Mouse (Mus musculus) embryonic facial prominence, embryonic 14.5 days (tissue): Measurements from ENCODE around the gene Col5a1. TPM values are rescaled to one million over a fixed set of nuclear protein-coding genes. Genes with fewer than 3 reads are reported as not detected.

Experiments
- ATAC-seq: fragments of 200-750 bp; cut with Nextera tagmentation; 2 replicates; pipeline ENCODE4 v1.8.0; 2017; ENCODE audit warnings: low read depth, moderate number of reproducible peaks, moderate TSS enrichment
- DNase-seq: peaks from one replicate; pipeline ENCODE4 v3.0.0-alpha.2; 2015; ENCODE audit warnings: low spot score
- H3K27ac ChIP-seq: fragments of 300-500 bp; sonication (generic); replicated peaks from 2 replicates; pipeline ENCODE4 v1.5.1; 2014; ENCODE audit warnings: low read depth, mild to moderate bottlenecking, low read length, moderate library complexity
- H3K27me3 ChIP-seq: fragments of 300-500 bp; sonication (generic); replicated peaks from 2 replicates; pipeline ENCODE4 v1.6.1; 2014; ENCODE audit warnings: low read length; ENCODE audit not compliant: control insufficient read depth, insufficient read depth
- H3K36me3 ChIP-seq: fragments of 300-500 bp; sonication (generic); 2 replicates; pipeline ENCODE4 v1.6.1; 2014; ENCODE audit warnings: low read length, mixed read lengths; ENCODE audit not compliant: control insufficient read depth, insufficient read depth
- H3K4me1 ChIP-seq: fragments of 300-500 bp; sonication (generic); 2 replicates; pipeline ENCODE4 v1.6.1; 2014; ENCODE audit warnings: antibody characterized with exemption, low read length; ENCODE audit not compliant: control insufficient read depth, insufficient read depth
- H3K4me2 ChIP-seq: fragments of 300-500 bp; sonication (generic); 2 replicates; pipeline ENCODE4 v1.6.1; 2014; ENCODE audit warnings: low read depth, mild to moderate bottlenecking, low read length, moderate library complexity, mixed read lengths
- H3K4me3 ChIP-seq: fragments of 300-500 bp; sonication (generic); 2 replicates; pipeline ENCODE4 v1.5.1; 2014; ENCODE audit warnings: low read depth, mild to moderate bottlenecking, low read length
- H3K9ac ChIP-seq: fragments of 300-500 bp; sonication (generic); 2 replicates; pipeline ENCODE4 v1.6.1; 2014; ENCODE audit warnings: low read depth, mild to moderate bottlenecking, low read length, moderate library complexity, mixed read lengths
- H3K9me3 ChIP-seq: fragments of 300-500 bp; sonication (generic); 2 replicates; pipeline ENCODE4 v1.6.1; 2016; ENCODE audit warnings: low read length; ENCODE audit not compliant: control insufficient read depth
- WGBS: fragments of 180-500 bp; shearing (Covaris S2); extraction: QIAGEN DNeasy Blood & Tissue Kit; methylation state at CpG from one replicate; pipeline ENCODE4 v1.1.7; 2014; 5-methylcytosine and 5-hydroxymethylcytosine counted together
- polyA plus RNA-seq: library from polyadenylated mRNA; unstranded; fragments of >200 nt; fragmentation: Nextera tagmentation; extraction: Ambion mirVana; gene quantifications from 2 replicates; pipeline ENCODE4 v1.2.1, GENCODE M21; 2014

Gene Col5a1
- polyA plus RNA-seq, 1 experiment from 2014 or later: 253 TPM

DNA sequence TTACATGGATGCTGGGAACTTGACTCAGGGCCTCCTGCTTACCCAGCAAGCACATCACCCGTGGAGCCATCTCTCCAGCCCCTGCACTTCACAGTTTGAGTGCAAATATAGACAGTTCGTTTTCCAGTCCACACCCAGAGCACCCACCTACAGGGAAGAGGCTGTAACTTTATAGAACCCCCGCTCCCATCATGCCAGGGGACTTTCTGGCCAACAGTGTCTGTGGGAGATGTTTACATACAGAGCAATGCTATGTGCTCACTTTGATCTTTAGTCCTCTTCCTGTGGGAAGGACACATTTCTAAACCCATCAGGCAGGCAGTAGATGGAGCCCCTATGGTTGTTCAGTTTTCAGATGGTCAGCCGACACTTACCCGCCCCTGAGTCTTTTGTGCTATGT is 180.5 kb downstream of the Col5a1 start:
- ATAC-seq: no peak
- WGBS: 69% methylated on average over 5 of the region's 5 CpGs

GRCm38 (mm10) chr2:28067175-28067574 is 180.9 kb downstream of the Col5a1 start:
- 61% methylated on average over 6 of the region's 6 CpGs for WGBS
- DNase-seq (peak; percentile 28), ATAC-seq (no peak)
- H3K27ac ChIP-seq: no peak overlapping the region
- H3K36me3 ChIP-seq: no peaks in the 10 kb centered on the region
- no peak overlapping the region for H3K4me2 ChIP-seq
- no peak overlapping the region for H3K4me3 ChIP-seq
- no peak overlapping the region for H3K9ac ChIP-seq
- no peaks in the 10 kb centered on the region for H3K9me3 ChIP-seq
- H3K4me1 ChIP-seq: no peaks in the 10 kb centered on the region
- no peaks in the 10 kb centered on the region for H3K27me3 ChIP-seq

More for the DNA sequence above, 180.5 kb downstream of the Col5a1 start:
- Histone ChIP-seq H3K27me3 (no peaks in the 10 kb centered on the region), H3K9me3 (no peaks in the 10 kb centered on the region), H3K4me3 (no peak overlapping the region), H3K4me1 (no peaks in the 10 kb centered on the region), H3K9ac (no peak overlapping the region), H3K36me3 (no peaks in the 10 kb centered on the region), H3K4me2 (no peak overlapping the region), H3K27ac (no peak overlapping the region)
- DNase-seq: no peak

GRCm38 (mm10) chr2:28067821-28068536 is 181.8 kb downstream of the Col5a1 start:
- peak; percentile 19 for DNase-seq
- H3K36me3 ChIP-seq: no peaks in the 10 kb centered on the region
- ATAC-seq: peak; percentile 37; the same call in 1 of the 2 replicates
- H3K27ac ChIP-seq: no peak overlapping the region
- H3K9ac ChIP-seq: no peak overlapping the region
- 80% methylated on average over 1 of the region's 2 CpGs for WGBS
- H3K4me3 ChIP-seq: no peak overlapping the region
- H3K4me1 ChIP-seq: no peaks in the 10 kb centered on the region
- no peak overlapping the region for H3K4me2 ChIP-seq
- H3K27me3 ChIP-seq: no peaks in the 10 kb centered on the region
- H3K9me3 ChIP-seq: no peaks in the 10 kb centered on the region

DNA sequence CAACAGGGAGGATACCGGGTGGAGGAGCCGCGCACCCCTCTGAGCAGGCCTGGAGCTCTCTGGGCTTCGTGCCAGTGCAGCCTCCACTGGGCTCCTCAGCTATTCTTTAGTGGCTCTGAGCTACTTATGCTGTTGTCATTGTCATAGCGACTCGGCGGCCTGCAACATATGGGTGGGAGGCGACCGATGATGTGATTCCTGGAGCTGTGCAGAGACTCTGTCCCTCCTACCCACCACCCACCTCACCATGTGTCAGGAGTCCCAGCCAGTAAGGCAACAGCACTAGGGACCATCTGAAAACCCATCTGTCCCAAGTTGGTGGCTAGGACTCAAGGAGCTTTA is 182.3 kb downstream of the Col5a1 start:
- peak; percentile 47 for DNase-seq
- H3K9ac ChIP-seq: no peak overlapping the region
- no peak overlapping the region for H3K4me2 ChIP-seq
- no peak overlapping the region for H3K27ac ChIP-seq
- H3K27me3 ChIP-seq: no peaks in the 10 kb centered on the region
- peak; percentile 60; the same call in 1 of the 2 replicates for ATAC-seq
- H3K36me3 ChIP-seq: no peaks in the 10 kb centered on the region
- no peak overlapping the region for H3K4me3 ChIP-seq
- no peaks in the 10 kb centered on the region for H3K9me3 ChIP-seq
- H3K4me1 ChIP-seq: no peaks in the 10 kb centered on the region
- 92% methylated on average over 5 of the region's 9 CpGs for whole genome bisulfite sequencing

GRCm38 (mm10) chr2:28075616-28076187 is 189.5 kb downstream of the Col5a1 start:
- no peak overlapping the region for H3K27ac ChIP-seq
- no peaks in the 10 kb centered on the region for H3K27me3 ChIP-seq
- no peaks in the 10 kb centered on the region for H3K9me3 ChIP-seq
- no peaks in the 10 kb centered on the region for H3K4me1 ChIP-seq
- no peaks in the 10 kb centered on the region for H3K36me3 ChIP-seq
- H3K4me2 ChIP-seq: no peak overlapping the region
- ATAC-seq (no peak), DNase-seq (no peak)
- H3K9ac ChIP-seq: no peak overlapping the region
- WGBS: 78% methylated on average over 7 of the region's 7 CpGs
- H3K4me3 ChIP-seq: no peak overlapping the region

- Histone ChIP-seq H3K27ac (no peak within 1 kb of the TSS), H3K36me3 (no peaks in the 10 kb centered on the region)
- no peak for ATAC-seq
Measured at GRCm38 (mm10) chr2:28084768-28085167, 198.5 kb downstream of the Col5a1 start, which contains the start of gene Fcnb. Fcnb (minus strand) TSS chr2:28084885.

GRCm38 (mm10) chr2:28086112-28086511 is 199.9 kb downstream of the Col5a1 start:
- no peak overlapping the region for H3K27ac ChIP-seq
- no peaks in the 10 kb centered on the region for H3K4me1 ChIP-seq
- no peak overlapping the region for H3K4me3 ChIP-seq
- no peaks in the 10 kb centered on the region for H3K36me3 ChIP-seq
- ATAC-seq (no peak), DNase-seq (no peak)
- H3K4me2 ChIP-seq: no peak overlapping the region
- no peaks in the 10 kb centered on the region for H3K9me3 ChIP-seq
- H3K9ac ChIP-seq: no peak overlapping the region
- H3K27me3 ChIP-seq: no peaks in the 10 kb centered on the region
- WGBS: 82% methylated on average over 10 of the region's 10 CpGs

More at GRCm38 (mm10) chr2:28084768-28085167, 198.5 kb downstream of the Col5a1 start, which contains the start of gene Fcnb:
- H3K4me1 ChIP-seq: no peaks in the 10 kb centered on the region
- WGBS: 82% methylated on average over 3 of the region's 3 CpGs
- no peak within 1 kb of the TSS for H3K4me3 ChIP-seq
- H3K4me2 ChIP-seq: no peak within 1 kb of the TSS
- no peak within 1 kb of the TSS for H3K9ac ChIP-seq
- H3K9me3 ChIP-seq: no peaks in the 10 kb centered on the region
- no peaks in the 10 kb centered on the region for H3K27me3 ChIP-seq
- DNase-seq: no peak

GRCm38 (mm10) chr2:28089095-28089494 is 202.9 kb downstream of the Col5a1 start:
- ATAC-seq (0 out of 2 replicates have a peak, but pooled peaks have one; percentile 33), DNase-seq (peak; percentile 17)
- Histone ChIP-seq H3K4me3 (no peak overlapping the region), H3K27ac (no peak overlapping the region), H3K9ac (no peak overlapping the region), H3K9me3 (no peaks in the 10 kb centered on the region), H3K4me2 (no peak overlapping the region), H3K36me3 (no peaks in the 10 kb centered on the region), H3K4me1 (no peaks in the 10 kb centered on the region), H3K27me3 (no peaks in the 10 kb centered on the region)
- WGBS: 27% methylated on average over 5 of the region's 5 CpGs
